Mouse (Mus musculus): ENCODE results near the gene Alg5.
"Not testable (repeated sequence)": the region's sequence is repeated elsewhere in the genome, so short reads cannot be mapped to it uniquely, and the experiment has no call there.

The Alg5 gene

DNA sequence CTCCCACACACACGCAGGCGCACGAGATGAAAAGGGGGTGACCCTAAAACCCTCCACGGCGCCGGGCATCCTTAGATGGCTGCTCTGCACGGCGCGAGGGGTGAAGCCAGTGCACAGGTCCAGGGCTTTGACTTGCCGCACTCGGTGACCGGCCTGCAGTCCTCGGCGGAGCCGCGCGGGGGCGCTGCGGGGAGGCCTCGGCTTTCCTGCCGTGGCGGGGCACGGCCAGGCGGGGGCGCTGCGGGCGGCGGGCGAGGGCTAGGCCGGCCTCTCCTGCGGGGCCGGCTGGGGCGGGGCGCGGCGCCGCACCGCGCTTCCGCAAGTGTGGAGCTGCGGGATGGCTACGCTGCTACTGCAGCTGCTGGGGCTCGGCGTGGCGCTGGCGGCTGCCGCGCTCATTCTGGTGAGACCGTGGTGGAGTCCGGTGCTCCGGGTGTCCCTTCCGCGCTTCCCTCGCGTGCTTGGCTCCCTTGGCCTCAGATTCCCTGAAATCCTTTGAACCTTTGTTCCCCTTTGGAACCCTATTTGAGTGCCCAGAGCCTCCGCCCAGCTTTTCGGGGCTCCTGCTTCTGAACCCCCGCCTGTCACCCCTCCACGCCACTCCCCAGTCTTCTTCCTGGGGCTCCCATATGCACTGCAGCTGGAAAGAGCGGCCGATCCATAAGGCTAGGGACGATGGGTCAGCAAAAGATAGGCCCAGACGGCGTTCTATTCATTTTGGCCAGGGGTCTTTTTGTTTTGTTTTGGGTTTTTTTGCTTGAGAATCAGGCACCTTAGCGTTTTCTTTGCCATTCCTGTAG is at the start of gene Alg5, which contains the start of gene Exosc8:
Gene Alg5 (plus strand): TSS at position 293 of the 800 bp plus-strand sequence.
Gene Exosc8 (minus strand): TSS at position 147 of the 800 bp plus-strand sequence.
- DNase-seq, result peak; percentile 94

DNA sequence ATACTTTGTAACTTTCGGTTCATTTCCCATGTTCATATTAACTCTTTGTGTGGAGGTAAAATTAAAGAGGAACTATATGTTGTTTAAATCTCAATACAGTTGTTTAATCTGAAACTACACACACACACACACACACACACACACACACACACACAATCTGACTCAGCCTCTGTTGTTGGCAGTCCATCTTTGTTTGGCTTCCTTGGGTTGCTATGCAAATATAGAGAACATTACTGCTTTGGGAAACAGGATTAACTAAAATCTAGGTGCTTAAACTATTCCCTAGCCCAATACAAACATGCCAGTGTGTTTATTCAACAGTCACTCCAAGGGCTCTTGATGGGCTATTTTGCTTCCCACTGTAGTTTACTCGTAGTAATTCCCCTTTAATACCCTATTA is 48.1 kb upstream of the Alg5 start:
- DNase-seq, result no peak

DNA sequence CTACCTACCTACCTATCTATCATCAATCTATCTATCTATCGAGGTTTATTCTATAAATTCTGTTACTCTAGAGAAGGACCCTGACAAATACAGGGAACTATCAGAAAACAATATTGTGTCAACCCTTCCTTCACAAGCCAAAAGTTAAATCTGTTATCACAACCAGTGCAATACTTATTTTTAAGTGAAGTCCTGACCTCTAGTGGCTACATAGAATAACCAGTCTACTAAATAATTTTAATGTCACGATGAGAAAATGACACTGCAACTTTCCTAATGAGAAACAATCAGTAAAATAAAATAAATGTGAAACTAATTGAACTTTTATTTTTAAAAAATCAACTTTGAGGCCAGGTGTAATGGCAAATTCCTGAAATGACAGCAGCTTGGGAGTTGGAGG is 46.2 kb upstream of the Alg5 start:
- DNase-seq, result no peak

DNA sequence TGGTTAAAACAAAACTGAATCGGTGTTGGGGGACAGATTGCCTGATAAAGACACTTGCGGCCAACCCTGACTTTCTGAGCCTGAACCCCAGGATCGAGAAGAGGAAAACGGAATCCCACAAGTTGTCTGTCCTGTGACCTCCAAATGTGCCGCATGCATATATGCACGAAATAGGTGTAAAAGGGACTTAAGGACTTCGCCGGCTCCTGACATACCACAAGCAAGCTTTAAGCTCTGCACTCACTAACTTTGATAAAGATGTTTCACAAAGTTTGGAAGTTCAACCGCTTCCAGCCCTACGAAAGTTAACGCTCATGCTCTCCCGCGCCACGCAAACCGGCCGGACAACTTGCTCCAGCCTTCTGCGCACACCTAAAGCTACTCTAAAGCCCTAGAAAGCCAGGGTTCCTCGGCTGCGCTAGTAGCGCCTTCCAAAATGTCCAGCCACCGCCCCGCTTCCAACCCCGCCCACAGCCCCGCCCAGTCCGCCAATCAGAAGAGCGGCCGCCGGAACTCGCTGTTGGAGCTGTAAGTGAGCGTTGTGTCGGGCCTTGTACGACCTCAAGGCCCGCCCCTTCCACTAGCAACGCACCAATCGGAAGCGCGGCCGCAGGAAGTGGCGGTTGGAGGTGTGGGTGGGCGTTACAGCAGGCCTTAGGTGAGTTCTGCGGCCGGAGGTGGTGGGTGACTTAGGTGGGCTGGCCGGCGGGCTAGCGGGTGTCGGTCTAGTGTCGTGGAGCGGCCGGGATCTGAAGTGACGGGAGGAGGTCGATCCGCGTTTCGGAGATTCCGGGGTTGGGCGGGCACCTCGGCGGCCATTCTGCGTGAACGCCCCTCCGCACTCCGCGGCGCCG is 42.9 kb upstream of the Alg5 start, which contains the start of gene Supt20:
Gene Supt20 (plus strand): TSS at position 606 of the 854 bp plus-strand sequence.
- peak; percentile 94 for DNase-seq

GRCm38 (mm10) chr3:54693056-54693415 is 42.3 kb upstream of the Alg5 start:
- DNase-seq, result no peak

DNA sequence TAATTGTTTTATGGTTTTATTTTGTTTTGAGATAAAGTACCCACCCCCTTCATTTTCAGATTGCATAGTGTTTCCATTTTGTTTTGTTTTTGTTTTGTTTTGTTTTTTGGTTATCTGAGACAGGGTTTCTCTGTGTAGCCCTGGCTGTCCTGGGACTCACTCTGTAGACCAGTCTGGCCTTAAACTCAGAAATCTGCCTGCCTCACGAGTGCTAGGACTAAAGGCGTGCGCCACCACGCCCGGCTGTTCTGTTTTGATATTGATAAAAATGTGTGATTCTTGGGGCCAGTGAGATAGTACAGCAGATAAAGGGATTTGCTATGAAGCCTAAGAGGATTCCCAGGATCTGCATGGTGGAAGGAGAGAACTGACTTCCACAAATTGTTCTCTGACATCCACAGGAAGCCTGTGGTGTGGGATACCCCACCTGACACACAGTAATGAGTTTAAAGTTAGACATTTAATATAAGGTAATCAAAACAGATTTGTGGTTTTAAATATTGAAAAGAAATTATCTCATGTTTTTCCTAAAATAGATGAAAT is 35.5 kb upstream of the Alg5 start:
- no peak for DNase-seq

GRCm38 (mm10) chr3:54704106-54704505 is 31.2 kb upstream of the Alg5 start:
- not testable (repeated sequence) for DNase-seq

GRCm38 (mm10) chr3:54708972-54709371 is 26.4 kb upstream of the Alg5 start:
- DNase-seq, result no peak

GRCm38 (mm10) chr3:54714253-54714652 is 21.1 kb upstream of the Alg5 start, which contains the start of gene Gm21958:
Gm21958 (minus strand) TSS chr3:54714353.
- no peak for DNase-seq

DNA sequence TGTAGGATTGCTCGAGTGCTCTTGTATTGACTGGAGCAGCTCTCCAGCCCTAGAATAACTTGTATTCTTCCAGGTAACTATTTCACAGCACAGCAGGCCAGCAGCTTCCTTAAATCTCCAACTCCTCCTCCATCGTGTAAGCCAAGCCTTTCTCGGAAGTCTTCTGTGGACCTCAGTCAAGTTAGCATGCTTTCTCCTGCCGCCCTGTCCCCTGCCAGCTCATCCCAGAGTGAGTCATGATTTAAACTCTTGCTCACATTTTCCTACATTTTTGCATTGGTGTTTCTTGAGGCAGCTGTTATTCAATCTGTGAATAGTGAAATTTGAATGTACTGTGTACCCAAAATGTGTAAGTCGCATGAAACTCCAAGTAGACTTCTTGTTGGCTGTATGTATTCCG is 19.9 kb upstream of the Alg5 start:
- no peak for DNase-seq

- DNase-seq, result no peak
These were observed 18.0 kb upstream of the Alg5 start for GRCm38 (mm10) chr3:54717348-54717747.

GRCm38 (mm10) chr3:54718947-54719346 is 16.4 kb upstream of the Alg5 start:
- no peak for DNase-seq

- DNase-seq, result peak; percentile 40
These were observed 11.4 kb upstream of the Alg5 start for GRCm38 (mm10) chr3:54723741-54724500.

- no peak for DNase-seq
These were observed 10.0 kb upstream of the Alg5 start for GRCm38 (mm10) chr3:54725344-54725743.

- no peak for DNase-seq
These were observed 7.8 kb upstream of the Alg5 start for GRCm38 (mm10) chr3:54727588-54727987.

- no peak for DNase-seq
These were observed 7.2 kb upstream of the Alg5 start for GRCm38 (mm10) chr3:54728100-54728499.

DNA sequence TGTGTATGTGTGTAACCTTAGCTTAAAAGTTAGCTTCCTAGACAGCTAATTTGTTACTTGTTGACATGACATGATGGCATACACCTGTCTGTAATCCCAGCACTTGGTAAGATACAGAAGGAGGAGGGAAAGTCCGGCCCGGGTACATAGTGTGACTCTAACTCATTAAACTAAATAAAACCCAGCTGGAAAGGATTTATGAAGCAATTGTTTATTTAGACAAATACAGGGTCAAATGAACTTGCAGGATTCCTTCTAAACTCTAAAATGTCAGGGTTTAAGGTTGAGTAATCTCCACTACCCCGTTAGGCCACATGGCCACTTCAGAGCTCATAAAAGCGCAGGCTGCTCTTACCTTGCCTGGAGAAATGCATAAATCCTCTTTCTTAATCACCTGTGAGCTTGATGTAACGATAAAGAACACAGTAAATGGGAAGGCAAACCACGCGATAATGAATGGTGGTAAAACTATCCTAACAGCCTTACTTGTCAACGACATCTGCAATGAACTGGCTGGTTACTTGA is 3.7 kb upstream of the Alg5 start:
- no peak for DNase-seq

GRCm38 (mm10) chr3:54732371-54732770 is 3.0 kb upstream of the Alg5 start:
- no peak for DNase-seq

- peak; percentile 96 for DNase-seq
These were observed 710 bp upstream of the Alg5 start for GRCm38 (mm10) chr3:54734411-54735246.

DNA sequence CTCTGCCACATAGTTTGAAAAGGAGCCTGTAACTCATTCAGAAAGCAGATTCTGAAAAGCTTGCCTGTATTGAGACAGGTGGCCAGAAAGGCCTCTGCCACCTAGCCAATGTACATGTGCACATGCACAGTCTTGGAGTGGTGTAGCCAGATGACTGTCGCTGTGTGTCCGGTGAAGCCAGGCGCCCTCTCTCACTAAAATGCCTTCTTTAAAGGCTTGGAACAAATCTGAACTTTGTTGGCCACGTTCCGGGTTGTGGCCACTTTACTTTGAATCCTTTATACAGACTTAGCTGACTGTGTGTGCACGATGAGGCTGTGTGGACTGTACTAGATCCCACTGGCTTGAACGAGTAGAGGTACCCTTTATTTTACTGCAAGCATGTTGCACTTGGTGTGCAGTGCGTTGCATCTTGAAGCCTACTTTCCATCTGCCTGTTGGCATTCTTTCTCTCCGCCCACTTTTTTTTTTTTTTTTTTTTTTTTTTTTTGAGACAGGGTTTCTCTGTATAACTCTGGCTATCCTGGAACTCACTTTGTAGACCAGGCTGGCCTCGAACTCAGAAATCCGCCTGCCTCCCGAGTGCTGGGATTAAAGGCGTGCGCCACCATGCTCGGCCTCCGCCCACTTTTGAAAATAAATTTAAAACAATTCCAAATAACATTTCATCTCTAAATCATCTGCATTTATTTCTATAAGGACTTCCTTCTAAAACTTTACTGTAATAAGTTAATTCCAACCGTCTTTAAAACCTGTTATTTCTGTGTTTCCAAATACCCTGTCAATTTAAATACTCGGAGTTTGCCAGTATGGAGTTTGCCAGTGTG is 975 bp downstream of the Alg5 start:
- peak; percentile 30 for DNase-seq

- no peak for DNase-seq
These were observed 2.0 kb downstream of the Alg5 start for GRCm38 (mm10) chr3:54737317-54737716.
